Mouse (Mus musculus): ENCODE measurements around the gene 1110051M20Rik.
A peak's percentile ranks its signal among the peaks of the same experiment; 100 is the strongest.

1110051M20Rik gene

DNA sequence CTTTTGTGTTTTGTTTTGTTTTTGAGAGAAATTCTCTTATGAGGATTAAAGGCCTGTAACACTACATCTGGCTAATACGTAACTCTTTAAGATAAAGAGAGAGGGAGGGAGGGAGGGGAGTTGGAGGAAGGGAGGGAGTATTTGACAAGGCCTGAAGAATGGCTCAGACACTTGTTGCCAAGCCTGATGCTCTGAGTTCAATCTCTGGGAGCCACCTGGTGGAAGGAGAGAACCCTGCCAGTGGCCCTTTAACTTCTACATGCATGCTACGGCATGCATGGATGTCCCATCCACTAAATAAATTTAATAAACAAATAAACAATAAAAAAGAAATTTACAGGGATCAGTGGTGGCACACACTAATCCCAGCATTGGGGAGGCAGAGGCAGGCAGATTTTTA, 142.7 kb downstream of the 1110051M20Rik start:
- DNase-seq (ENCODE audit: low spot score): no peak

DNA sequence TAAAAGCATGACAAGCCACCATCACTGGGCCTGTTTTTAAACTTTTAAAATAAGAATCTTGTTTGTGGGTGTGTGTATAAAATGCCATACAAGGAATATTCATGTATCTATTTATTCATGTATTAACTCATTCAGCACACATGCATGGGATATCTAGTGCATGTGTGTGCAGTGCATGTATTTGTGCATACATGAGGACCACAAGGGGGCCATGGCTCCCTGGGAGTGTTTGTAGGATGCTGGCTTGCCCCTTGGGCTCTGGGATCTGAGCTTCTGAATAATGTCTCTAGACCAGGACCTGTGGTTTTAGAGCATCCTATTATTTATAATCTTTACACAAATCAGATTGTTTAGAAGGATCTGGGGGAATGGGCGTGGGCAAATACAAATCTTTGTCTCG, 143.7 kb downstream of the 1110051M20Rik start:
- no peak for DNase-seq (ENCODE audit: low spot score)

- DNase-seq (ENCODE audit: low spot score): no peak
These were observed 145.3 kb downstream of the 1110051M20Rik start for GRCm38 (mm10) chr2:91299156-91299555.

- DNase-seq (ENCODE audit: low spot score): no peak
These were observed 148.6 kb downstream of the 1110051M20Rik start for GRCm38 (mm10) chr2:91295895-91296294.

DNA sequence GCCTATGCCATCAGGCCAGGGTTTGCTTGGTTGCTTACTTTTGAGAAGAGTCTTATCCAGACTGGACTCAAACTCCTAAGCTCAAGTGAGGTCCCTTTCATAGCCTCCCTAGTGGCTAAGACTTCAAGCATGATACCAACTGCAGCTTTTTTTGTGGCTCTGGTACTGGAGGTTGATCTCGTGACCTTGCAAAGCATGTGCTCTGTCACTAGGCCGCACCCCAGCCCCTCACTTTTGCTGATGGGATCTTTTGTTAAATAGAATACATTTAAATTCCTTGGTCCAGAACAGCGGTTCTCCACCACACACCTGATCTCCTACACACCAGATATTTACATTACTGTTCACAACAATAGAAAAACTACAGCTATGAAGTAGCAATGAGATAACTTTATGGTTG, 150.3 kb downstream of the 1110051M20Rik start:
- no peak for DNase-seq (ENCODE audit: low spot score)

DNA sequence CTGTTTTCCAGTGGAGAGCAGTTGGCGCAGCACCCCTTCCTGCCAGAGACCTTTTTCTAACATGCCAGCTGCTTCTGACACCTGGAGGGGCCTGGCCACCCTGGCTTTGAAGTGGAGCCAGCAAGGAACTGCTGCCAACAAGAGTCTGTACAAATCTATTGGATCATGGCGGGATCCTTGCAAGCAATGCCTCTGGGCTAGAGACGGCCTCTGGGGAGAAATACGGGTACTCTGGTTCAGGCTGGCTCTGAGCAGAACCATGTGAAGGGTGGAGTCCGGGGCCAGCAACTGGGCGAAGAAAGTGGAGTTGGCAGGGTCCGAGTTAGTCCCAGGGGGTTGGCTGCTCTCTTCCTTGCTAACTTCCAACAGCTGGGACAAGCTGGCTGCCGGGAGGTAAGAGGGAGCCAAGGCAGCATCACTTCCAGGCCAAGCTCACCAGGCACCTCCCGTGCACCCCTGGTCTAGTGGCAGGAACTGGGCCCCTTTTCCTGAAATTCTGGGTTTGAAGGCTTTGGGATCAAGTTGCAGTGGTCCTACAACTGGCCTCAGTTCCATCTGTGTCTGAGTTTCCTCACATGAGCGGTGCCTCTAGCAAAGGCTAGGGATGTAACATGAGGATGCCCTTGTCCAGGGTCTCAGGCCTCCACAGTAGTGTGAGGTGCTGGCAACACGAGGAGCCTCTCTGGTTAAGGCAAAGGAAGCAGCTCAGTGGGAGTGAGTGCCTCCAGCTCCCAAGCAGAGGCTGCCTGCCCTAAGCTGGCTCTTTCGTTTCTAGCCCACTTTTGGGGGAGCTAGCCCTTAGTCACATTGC, 153.1 kb downstream of the 1110051M20Rik start:
- no peak for DNase-seq (ENCODE audit: low spot score)

DNA sequence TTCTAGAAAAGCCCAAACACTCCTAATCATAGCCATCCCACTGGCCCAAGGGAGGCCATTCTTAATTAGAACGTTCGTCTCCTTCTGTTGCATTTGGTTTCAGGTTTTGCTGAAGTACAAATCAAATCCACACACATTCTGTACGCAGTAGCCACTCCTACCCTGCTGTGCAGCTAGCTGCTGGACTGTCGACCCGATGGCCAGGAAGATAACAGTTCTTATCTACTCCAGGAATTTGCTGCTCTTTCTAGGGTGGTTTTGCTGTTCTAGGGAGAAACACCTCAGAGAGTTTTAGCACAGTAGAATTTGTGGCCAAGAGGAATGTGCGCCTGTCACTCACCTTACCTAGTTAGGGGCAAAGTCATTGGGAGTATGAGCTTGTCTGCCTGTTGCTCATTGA, 156.9 kb downstream of the 1110051M20Rik start:
- no peak for DNase-seq (ENCODE audit: low spot score)

- DNase-seq (ENCODE audit: low spot score): peak; percentile 54
These were observed 158.5 kb downstream of the 1110051M20Rik start for GRCm38 (mm10) chr2:91285885-91286505.

DNA sequence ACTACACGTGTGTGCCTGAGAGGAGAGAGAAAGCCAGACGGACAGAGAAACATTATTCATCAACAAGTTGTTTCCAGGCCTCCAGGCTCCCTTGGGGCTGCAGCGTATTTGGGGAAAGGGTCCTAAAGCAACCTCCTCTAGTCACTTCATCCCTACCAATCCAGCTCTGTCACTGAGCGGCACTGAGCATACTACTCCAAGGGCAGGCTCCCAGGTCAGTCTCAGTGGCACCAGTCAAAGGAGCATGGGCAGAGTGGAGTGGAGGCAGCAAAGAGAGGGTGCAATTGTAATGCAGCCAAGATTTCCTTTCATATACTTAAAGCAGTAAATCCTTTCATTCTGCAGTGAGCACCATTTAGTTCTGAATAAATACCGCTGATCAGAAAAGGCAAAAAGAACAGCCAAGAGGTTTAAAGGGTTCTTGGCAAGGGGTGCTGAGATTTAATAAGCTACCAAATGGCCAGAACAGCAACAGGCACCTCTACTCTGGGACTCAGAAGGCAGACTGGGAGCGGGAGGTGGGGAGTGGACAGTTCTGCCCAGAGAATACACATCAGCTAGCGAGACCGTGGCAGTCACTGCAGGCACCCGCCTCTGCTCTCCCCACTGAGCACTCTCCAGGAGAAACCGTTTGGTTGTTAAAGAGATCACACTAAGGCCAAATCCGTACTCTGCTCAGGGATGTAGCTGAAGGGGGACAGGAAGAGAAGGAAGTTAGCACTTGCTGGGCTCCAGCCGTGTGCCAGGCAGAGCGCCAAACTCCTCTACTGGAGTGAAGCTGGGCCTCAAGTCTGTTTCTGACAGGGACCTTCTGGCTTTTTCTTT, 159.9 kb downstream of the 1110051M20Rik start:
- DNase-seq (ENCODE audit: low spot score): no peak

DNA sequence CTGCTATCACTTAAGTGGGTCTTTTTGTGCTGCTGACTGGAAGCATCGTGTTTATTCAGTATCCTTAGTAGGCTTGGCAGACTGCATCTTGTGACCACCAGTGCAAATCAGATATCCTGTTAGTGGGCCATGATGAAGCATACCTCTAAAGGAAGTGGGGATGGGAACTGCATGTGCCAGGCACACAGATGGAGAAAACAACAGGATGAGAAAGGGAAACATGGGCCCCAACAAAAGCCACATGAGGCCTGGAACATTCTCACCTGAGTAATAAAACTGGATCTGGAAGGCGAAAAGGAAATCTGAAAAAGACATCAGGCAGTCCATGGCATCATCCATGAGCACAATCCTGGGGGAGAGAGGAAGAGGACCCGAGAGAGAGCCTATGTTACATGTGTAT, 160.5 kb downstream of the 1110051M20Rik start:
- no peak for DNase-seq (ENCODE audit: low spot score)

DNA sequence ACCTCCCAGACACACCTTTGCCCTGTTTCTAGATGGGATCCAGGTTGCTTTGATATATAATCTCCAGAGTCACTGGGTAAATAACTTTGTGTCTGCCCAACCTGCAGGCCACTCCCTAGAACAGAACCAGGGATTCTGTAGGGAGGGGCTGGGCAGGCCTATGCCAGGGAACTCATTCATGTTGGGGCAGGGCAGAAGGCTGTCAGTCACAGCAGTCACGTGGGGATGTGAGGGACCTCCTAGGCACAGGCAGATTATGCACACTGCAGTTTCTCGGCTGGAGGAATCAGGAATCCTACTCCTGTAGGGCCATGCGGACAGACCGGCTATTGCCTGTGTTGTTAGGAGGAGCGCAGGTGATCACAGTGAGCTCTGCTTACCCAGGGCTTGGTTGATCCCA, 163.1 kb downstream of the 1110051M20Rik start:
- no peak for DNase-seq (ENCODE audit: low spot score)

DNA sequence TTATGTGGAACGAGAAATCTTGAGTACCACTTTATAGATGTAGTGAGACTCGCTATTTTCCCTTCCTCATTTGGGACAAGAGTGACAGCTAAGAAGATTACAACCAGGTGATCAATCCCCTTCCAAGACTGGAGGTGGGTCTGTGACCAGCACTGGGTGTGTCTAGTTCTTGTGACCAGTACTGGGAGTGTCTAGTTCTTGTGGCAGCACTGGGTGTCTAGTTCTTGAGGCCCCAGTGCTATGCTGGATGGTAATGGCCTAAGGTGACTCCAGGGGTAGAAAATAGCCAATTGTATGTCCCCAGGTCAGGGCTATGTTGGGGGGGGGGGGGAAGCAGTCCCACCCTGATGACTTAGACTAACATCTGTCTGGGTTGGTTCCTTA, 165.1 kb downstream of the 1110051M20Rik start:
- DNase-seq (ENCODE audit: low spot score): no peak

- DNase-seq (ENCODE audit: low spot score): no peak
These were observed 165.6 kb downstream of the 1110051M20Rik start for GRCm38 (mm10) chr2:91278749-91279371.

GRCm38 (mm10) chr2:91269687-91270133, 174.8 kb downstream of the 1110051M20Rik start:
- no peak for DNase-seq (ENCODE audit: low spot score)

DNA sequence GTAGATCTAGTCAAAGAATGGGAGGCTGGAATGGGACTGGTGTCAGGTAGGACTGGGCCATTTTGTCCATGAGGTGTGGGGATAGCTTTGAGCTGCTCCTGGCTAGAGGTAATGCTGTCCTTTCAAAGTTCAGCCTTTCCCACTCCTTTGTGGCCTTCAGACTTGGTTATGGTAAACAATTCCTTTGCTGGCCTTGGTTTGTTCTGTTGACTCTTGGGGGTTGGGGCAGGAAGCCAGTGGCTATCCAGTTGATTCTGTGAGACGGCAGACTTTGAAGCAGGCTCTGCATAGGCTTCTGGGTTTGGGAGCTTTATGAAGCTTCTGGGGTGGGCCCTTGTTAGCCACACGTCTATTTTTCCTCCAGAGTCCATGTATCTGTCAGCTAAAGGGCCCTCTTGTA, 175.8 kb downstream of the 1110051M20Rik start:
- no peak for DNase-seq (ENCODE audit: low spot score)

DNA sequence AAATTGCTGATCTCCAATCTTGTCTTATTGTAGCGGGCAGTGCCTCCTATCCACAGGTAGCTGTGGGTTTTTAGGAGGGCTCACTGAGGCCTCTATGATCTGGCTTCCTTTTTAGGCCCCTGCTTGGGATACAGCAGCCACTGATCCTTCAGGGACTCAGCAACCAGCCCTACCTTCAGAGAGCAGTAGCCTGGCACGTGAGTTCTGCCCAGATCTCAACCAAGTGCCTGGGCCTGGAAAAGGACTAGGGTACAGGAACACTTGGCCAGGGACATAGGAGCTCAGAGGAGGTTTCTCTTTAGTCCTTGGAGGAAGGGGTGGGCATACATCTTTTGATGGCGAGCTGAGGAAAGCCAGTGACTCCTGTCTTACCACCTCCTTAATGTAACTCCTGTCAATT, 176.5 kb downstream of the 1110051M20Rik start:
- DNase-seq (ENCODE audit: low spot score): no peak

DNA sequence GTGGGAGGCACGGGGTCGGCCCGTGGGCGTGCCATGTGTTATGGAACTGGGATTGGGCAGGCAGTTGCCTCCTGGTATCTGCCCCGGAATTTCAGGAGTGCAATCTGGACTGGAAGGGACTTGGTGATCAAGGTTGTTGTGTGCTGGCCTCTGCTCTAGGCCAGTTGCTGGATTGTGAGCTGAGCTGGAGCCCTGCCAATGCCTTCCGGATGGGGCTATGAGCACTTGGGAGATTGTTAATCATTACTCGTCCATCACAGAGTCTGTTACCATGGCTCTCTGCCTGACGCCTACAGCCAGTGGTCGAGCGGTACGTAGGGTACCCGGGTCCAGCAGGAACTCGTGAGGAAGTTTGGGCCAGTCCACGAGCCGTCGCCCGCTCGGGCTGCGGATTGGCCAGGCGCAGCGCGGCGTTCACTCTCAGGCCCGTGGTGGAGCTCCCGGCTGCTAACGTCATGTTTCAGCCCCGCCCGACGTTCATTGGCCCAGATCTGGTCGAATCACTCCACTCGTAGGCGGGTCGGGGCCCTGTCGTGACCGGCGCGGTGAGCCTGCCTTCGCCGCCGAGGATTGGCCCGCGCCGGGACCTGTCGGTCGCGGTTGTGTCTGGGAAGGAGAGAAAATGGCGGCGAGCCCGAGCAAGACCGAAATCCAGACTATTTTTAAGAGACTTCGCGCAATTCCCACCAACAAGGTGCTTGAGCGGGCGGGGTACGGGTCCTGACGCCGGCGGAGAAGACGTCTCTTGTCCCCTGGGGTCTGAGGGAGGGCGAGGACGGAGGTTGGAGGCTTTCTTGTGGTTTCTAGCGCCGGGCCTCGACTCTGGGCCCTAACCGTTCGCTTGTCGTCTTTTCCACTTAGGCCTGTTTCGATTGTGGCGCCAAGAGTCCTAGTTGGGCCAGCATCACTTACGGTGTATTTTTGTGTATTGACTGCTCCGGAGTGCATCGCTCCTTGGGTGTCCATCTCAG, 179.5 kb downstream of the 1110051M20Rik start, which contains the start of gene Arfgap2:
Gene Arfgap2 (plus strand): TSS at position 264 of the 971 bp plus-strand sequence.
- DNase-seq (ENCODE audit: low spot score): peak; percentile 97

DNA sequence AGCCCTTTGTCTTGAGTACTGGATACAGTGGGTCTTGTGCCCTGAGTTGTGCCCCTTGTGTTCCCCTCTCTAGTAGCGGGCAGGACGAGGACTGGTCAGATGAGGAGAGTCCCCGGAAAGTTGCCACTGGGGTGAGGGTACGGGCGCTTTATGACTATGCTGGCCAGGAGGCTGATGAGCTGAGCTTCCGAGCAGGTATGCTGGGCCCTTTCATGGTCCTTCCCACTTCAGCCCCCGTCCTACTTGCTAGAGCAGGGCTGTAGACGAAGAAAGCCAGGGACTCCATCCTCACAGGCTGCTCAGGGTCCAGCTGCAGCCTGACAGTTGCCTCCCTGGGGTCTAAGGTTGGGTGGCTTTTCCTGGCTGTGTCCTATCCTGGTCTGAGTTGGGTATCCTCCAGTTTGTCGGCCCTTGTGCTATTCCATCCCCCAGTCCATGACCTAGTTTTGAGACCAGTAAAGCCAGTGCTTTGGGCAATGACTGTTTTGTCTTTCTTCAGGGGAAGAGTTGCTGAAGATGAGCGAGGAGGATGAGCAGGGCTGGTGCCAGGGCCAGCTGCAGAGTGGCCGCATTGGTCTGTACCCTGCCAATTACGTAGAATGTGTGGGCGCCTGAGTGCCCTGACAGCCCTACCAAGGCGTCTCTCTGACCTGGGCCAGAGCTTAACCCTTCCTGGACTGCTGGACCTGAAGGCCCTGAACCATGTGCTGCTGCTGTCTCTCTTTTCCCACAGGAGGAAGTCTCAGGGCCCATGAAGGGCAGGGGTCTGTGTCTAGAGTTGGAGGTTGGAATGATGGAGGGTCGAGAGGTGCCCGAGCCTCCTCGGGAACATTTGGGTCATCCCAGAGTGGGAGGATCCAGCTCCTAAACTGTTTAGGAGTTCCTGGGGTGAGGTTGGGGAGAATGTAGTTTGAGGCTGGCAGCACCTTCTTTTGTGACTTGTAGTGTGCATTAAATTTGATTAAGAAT, 180.5 kb downstream of the 1110051M20Rik start:
- DNase-seq (ENCODE audit: low spot score): no peak

- no peak for DNase-seq (ENCODE audit: low spot score)
These were observed 185.0 kb downstream of the 1110051M20Rik start for GRCm38 (mm10) chr2:91259493-91259892.

- DNase-seq (ENCODE audit: low spot score): no peak
These were observed 185.7 kb downstream of the 1110051M20Rik start for GRCm38 (mm10) chr2:91258830-91259229.
